Mouse (Mus musculus): ENCODE data around the gene Rad51ap1.
A peak's percentile ranks its signal among the peaks of the same experiment; 100 is the strongest.

The Rad51ap1 gene

DNA sequence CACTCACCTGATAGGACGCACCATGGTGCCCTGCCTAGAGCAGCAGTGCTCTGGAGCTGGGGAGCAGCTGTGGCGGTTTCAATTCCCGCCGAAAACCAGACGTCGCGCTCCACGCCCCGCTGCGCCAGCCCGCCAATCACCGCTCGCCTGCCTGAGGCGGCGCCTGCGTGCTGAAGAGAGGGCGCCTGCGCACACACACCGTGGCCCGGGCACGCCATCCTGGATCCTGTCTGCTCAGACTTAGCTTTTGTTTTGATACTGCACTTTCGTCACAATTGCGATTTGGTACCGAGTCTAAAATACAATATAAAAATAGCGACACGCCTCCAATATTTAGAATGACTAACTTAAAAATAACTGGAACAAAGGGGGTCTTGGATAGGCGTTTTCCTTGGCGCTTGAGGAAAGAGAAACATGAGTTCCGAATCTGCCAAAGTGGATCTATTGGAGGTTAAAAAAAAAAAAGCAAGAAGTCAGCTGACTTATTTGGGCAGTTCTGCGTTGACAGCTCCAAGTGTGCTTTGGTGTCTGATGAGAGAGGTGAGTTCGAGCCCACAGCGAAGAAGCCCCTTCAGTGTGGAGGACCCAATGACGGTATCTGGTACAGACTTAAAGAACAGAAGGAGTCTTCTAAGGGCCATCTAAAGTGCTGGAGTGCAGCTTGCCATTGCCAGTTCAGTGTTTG is at the start of gene Rad51ap1, which contains the start of gene D6Wsu163e:
Gene Rad51ap1, minus strand, starts transcription at position 101 of the 685 bp plus-strand sequence.
Gene D6Wsu163e, plus strand, starts transcription at position 476 of the 685 bp plus-strand sequence.
- DNase-seq = peak; percentile 95

DNA sequence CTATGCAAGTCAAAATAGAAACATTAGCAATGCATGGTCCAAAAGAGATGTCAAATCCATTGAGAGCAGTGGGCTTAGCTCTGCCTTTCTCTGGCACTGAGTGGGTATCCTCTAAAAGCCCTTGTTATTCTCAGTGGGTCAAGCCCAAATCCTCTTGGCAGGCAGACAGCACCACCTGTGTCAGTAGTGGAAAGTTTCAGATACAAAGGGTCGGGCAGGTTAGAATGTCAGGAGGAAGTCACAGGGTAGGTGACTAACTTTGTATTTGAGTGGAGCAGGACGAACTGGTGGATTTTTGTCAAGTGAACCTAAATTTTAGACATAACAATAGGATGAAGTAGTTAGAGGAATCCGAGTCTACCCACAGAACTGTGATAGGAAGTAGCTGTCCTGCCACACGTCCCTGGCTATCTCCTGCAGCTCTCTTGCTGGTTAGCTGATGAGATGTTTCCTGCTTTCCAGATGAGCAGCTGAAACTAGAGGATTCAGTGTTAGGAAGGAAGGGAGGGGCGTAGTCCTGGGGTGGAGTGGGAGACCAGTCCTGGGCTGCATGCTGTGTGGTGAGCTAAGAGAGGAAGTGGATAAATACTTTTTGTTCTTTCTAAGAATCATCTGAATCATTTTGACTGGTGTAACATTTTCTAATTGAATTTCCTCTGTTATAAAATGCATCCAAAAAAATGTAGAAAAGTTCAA is 42.3 kb upstream of the Rad51ap1 start:
- no peak for DNase-seq

DNA sequence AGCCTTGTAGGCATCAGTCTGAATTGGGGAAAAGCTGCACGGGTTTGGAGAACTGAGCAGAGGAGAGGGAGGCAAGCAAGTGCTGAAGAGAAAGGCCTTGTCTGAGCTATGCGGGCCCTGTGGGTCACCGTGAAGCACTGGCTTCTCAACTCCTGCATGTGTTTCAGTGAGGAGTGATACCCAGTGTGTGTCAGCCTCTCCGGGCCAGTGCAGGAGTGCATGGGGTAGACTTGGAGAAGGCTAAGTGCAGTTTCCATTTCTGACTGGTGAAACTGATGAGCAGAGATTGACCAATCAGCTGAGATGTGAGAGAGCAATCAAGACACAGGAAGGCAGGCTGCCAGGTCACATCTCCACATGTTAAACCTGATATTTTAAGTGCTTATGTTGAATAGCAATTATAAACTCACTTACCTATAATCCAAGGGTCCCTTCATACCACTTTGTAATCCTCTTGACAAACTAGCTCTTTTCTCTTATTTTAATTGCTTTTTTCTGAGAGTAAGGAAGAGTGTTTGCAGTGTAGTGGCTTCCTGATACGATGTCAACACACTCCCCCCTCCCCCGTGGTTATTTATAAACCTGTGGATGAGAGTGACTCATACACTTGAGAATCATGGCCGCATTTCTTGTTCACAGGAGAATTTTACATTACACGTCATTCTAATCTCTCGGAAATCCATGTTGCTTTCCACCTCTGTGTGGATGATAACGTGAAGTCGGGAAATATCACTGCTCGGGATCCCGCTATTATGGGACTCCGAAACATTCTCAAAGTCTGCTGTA is 27.0 kb upstream of the Rad51ap1 start:
- no peak for DNase-seq

DNA sequence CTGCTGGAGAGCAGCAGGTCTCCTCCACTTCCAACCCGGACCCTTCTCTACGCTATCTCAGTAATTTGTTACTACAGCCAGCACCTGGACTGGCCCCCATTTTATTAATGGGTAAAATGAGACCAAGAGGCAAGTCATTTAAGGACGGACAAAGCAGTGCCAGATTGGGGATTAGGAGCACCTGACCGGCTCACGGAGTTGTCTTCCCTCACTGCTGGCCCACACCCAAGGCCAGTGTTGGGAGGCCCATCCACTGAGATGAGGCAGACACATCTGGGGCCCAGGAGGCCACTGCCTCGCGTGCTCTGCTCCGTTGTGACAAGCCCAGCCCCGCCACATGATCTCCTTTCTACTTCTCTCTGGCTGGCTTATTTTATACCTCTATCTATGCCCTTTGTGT is 24.0 kb upstream of the Rad51ap1 start:
- DNase-seq = no peak

DNA sequence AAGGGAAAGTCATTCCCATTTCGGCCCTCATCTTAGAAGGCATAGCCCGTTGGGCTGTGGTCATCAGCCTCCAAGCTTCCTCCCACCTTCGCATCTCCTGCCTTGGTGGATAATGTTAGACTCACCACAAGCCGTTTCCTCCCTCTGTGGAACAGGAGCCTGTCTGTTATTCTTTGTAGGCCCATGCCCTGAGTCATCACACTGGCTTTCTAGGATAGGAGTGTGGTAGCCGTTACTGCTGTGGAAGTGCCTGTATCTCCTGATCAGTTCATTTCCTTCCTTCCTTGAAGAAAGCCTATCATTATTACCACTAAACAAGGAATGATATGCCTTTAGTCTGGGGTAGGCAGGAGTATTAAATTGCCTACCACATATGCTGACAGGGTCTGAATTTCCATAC is 23.3 kb upstream of the Rad51ap1 start:
- no peak for DNase-seq

DNA sequence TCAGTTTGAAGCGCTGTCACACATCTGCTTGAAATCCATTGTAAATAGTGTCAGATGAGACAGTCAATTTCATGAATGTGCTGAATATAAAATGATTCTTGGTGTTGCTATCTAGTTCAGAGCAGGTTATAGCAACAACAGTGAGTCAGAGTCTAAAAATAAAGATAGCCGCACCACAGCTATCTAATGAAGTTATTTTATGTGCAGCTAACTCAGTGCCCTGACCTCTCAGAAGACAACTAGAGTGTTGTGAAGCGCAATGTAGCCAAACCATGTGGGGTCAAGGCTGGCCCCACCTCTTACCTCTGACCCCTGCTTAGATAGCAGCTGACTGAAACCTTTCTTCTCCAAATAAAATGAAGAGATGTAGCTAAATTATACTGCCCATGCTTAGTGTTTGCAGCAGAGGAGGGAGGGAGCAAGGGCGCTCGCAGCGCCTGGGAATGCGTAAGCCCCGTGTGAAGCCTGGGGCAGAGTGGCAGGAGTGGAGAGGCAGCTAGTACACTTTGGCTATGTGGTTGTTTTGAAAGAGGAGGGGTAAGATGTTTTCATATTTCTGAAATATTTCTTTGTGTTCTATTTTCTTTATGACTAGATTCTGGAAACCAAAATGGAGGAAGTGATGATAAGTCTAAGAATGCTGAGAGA is 22.1 kb upstream of the Rad51ap1 start:
- no peak for DNase-seq

DNA sequence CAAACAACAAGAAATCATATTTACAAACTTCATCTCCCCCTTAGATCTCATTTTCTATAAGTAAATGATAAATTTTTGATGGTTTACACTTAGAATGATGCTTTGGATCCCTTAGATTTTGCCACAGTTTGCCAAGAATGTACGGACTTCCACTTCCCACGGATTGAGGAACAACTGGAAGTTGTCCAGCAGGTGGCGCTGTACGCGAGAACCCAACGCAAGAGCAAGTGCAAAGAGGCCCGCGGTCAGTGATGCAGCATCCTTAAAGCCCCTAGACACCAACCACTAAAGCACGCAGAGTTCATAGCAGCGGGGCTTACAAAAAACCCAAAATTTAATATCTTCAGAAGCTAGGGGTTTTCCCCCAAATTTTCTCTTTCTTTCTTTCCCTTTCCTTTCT is 16.3 kb upstream of the Rad51ap1 start:
- peak; percentile 57 for DNase-seq

DNA sequence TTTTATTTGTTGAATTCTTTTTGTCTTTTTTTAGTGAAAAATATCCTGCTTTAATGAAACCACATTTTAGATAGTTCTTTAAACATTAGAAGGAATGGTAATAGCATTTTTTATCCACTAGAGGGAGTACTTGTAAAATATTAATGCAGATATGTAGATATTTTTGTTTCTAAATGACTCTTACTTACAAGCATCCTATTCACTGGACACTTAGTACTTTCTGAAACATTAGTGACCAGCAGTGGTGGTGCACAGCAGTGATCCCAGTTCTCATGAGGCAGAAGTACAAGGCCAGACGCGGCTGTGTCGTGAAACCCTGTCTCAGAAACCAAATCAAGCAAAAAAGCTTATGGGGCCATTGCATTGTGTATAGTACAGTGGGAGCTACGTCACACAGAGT is 8.9 kb upstream of the Rad51ap1 start:
- DNase-seq = peak; percentile 35

DNA sequence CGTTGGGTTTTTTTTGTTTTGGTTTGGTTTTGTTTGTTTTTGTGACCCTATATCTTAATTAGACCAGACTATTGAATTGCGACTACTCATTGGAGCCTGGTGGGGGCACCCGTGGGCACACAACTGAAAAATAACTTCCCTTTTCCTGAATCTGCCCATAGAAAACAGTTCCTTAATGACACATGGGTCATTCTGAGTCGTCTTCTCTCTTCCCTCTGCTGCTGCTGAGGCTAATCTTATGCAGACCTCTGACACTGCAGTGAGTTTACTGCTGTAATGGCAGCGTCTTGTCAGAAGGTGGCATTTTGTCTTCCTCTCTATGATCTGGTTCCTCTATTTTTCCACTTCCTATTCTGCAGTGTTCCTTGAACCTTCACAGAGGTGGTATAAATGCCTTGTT is 1.1 kb upstream of the Rad51ap1 start:
- DNase-seq = no peak

DNA sequence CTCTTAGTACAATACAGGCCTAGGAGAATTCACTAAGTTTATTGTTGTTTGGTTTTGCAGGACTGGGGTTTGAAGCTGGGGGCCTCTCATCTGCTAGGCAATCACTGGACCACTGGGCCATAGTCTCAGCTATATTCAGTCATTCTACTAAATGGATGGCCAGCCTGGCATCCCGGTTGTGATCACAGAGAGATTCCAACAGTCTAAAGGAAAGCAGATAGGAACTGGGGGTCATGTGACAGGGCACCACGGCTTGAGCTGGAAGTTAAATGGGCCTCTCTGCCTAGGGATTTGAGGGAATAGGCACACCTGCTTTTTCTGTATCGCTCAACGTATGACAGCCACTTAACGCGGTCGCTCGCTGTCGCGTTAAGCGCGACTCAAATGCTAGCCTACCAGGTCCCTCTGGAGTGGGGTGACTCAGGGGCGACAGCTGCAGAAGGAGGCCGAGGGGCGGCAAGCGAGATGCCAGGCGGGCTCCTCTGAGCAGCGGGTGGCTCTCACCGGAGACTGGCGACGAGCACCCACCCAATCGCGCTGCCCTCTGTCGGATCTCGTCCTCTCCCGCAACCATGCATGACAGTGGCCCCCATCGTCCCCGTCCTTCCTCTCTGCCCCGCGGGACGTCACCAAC is 417 bp downstream of the Rad51ap1 start:
- no peak for DNase-seq

DNA sequence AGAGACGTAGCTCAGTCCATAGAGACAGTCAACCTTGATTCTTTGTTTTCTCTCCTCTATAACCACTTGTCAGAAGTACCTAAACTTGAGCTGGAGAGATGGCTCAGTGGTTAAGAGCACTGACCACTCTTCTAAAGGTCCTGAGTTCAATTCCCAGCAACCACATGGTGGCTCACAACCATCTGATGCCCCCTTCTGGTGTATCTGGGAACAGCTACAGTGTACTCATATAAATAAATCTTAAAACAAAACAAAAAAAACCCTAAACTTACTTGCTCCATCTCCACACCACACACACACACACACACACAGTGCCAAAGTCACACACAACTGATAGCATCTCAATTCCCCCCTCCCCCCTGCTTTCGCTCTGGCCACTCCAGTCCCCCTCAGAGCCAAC is 1.3 kb downstream of the Rad51ap1 start:
- DNase-seq = no peak

DNA sequence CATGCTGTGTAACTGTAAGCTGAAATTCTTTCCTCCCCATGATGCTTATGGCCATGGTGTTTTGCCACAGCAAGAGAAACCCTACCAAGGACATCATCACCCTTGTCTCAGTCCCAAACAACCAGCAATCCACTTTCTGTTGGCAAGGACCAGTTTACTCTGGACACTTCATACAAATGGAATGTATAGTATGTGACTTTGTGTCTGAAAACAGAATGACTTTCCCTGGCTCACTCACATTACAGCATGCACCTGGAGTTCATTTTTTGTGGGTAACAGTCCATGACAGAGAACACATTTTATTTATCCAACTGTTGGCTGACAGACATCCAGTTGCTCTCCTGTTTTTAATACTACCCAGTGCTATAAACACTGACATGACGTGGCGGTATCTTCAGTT is 6.5 kb downstream of the Rad51ap1 start:
- no peak for DNase-seq

DNA sequence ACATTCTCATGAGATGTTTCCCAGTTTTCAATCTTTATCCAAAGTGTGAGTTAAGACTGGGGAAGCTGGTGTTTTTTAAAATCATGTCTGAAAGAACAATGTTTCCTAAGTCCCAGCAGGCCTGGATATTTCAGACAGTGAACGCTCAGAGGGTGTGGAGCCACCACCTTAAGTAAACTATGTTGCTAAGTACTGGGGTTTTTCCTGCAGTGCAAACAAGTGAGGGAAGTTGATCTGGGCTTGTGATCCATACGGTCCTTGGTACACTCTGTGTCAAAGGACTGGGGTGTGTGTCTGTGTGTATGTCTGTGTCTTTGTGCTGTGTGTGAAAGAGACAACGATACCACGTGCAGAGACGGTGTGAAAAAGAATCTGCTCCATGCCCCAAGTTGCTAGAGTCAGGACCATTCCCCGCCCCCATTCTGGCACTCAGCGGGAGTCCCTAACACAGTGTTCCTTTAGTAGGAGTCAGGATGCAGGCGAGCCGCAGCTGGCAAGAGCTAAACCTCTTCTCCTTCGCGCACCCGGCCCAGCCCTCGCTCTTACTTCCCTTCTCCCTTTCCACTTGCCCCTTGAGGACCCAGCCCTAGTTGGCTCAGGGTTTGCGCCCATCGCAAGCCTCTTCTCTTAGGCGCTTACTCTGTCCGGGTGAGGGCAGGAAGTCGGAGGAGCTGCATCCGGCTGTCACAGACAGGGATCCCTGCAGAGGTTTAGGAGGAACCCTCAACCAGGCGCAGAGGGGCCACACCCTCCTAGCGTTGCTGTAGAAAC is 18.1 kb downstream of the Rad51ap1 start, which contains the start of gene Dyrk4:
Gene Dyrk4, minus strand, starts transcription at position 729 of the 771 bp plus-strand sequence.
- no peak for DNase-seq

DNA sequence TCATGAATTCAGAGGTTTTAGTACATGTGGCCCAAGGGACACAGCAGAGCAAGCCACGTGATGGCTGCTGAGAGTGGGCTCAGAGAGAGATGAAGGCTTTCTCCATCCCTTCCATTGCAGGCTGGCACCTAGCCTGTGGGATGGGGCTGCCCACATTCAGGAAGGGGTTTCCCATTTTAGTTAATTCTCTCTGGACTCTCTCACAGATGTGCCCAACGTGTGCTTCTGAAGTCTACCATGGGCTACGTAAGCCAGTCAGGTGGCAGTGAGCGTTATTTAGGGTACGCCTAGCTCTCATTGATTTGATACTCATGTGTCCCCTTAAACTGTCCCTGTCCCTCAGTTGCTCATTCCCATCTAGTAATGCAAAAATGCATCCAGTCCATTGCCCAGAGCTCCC is 24.5 kb downstream of the Rad51ap1 start:
- DNase-seq = no peak

DNA sequence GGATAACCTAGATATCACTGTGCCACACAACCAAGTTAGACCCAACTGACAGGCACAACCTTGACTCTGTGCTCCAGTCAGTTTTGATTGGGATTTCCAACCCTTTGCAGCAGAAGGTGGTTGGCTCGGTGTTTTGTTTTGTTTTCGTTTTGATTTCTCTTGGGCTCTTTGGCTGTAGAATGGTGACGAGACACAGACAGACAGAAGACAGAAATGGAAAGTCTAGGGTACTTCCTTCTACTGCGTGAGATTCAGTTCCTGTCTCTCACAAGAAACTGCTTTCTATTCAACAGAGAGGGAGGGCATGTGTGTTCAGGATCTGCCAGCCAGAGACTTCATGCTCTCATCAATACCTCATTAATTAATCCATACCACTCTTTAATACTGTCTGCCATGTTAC is 28.7 kb downstream of the Rad51ap1 start:
- DNase-seq = no peak

DNA sequence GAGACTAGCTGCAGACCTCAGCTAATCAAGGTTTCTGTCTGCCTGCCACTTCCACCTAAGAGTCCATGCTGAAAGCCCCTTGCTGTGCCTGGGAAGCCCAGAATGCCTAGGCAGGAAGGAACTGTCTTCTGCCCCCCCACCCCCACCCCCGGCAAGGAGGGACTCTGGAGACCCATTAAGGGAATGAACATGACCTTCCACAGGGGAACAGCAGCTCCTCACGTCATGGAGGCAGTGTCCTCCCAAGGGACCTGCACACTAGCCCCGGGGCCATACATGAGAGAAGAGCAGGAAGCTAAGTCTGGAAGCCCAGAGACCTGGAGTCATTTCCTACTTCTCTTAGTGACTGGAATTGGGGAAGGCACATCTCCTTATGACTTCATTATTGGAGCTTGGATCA is 31.5 kb downstream of the Rad51ap1 start:
- DNase-seq = no peak

DNA sequence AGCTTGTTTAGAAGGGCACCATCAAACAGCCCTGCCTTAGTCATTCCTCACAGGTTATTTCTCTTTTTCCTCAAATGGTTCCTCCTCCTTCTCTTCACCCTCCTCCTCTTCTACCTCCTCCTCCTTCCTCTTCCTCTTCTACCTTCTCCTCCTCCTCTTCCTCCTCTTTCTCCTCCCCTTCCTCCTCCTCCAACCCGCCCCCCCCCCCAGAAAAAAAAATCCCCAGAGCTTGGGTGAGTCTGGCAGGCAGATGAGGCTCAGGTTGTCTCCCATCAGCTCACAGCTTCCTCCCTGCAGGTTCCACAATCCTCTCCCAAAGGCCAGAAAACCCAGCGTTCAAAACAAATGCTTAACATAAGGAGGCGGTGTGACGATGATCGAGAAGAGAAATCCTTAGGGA is 32.0 kb downstream of the Rad51ap1 start:
- DNase-seq = no peak

DNA sequence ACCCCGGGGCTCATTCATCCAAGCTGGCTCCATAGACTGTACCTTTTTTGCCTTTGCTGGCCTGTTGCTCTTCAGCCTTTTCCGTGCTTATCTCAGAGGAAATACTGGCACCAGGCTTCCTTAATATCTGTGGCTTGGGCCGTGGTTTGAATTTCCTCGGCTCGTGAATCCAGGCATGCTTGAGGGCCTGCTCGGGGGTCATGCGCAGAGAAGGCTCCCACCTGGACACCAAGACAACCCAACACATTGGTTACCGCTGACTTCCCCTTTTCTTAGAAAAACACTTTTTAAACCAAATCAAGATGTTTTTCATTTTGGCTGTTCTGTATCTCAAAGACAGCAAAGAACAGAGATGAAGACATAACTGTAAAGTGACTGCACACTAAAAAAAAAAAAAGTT is 62.3 kb downstream of the Rad51ap1 start:
- DNase-seq = no peak

Data from cerebellum, adult 9-10 months (tissue).